Mouse (Mus musculus) heart, postnatal 14 days (tissue): ENCODE results near the gene Myt1l. TPM values are rescaled to one million over a fixed set of nuclear protein-coding genes. Genes with fewer than 3 reads are reported as not detected.
A peak's percentile ranks its signal among the peaks of the same experiment; 100 is the strongest.

ENCODE experiments used
- DNase-seq, 2 experiments: peaks; one replicate each; pipeline ENCODE4 v3.0.0; 2021 to 2022
- intact Hi-C: fragments of 180-260 bp; cut with DNase I; formaldehyde crosslinking; loops from one replicate; pipeline ENCODE4 v1.15.1; 2025
- total RNA-seq, 2 experiments: library from RNA; stranded (reverse); gene quantifications; 2 replicates each; pipeline ENCODE4 v1.2.3; 2021

Gene Myt1l
- total RNA-seq, 2 experiments from 2014 or later: not detected

DNA sequence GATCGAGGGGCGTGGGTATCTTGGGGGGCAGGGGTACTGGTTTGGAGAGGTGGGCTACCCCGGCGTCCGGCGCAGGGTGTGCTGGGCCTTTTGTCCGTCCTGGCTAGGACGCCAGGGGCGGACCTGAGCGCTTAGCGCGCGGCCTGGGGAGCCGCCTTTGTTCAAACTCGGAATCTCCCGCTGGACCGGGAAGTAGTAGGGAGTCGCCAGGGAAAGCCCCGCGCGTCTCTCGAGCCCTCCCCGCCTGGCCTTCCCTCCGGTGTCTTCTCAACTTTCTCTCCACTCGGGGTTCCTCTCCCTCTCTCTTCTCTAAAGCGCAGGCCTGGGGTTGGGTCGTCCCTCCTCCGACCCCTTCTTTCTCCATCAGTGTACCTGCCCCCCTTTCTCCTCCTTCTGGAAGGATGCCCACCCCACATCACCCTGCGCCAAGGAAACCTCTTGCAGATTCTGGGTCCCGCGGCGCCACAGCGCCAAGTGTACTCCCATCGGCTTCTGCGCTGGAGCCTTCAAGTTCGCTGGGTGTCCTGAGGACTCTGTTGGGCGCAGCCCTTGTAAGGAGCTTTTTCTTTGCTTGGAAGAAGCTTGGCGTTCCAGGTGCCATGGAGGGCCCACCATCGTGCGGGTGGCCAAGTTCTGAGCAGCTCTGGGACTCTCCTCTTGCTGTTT is 410.3 kb downstream of the Myt1l start:
- peak; percentile 77 to 79 for DNase-seq
- intact Hi-C loops: loop anchor here (2.0 to 5.0 kb wide), 2 partner anchors 14 to 34 kb away; no protein-coding TSS in a partner anchor

DNA sequence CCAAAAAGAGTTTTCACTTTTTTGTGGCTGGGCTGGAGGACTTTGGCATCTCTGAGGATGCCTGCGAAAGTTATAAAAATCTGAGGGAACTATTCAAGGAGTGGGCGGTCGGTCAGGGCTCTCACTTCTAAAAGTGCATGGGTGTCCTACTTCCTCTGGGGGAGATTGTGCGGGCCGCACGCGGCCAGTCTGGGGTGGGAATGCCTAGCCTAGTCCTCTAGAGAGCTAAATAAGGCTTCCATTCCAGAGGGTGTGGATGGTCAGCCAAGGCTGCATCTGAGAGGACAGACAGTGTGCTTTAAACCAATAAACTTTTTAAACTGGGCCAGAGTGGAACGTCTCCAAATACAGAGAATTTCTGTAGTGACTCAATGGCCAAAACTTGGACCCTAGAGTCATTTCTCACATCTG is 411.1 kb downstream of the Myt1l start:
- DNase-seq: peak; percentile 50 to 62
- intact Hi-C loops: loop anchor here (2.0 to 5.0 kb wide), 2 partner anchors 14 to 33 kb away; no protein-coding TSS in a partner anchor

DNA sequence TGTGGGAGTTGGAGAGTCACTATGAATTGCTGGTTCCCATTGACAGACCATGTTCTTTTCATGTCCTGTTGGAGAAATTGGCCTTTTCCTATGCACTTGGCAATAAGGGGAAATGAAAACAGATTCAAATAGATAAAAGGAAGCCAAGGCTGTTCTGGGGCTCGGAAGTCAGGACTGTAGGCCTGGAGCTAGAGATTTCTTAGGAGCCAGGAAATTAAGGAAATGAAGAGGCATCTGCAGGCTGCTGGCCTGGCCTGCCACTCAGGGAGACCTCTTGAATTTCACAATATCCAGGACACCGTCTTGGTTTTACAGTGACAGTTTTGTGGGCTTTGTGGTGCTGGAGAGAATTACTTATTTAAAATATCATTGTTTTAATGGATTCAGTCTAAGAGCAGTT is 414.3 kb downstream of the Myt1l start:
- no peak for DNase-seq
- intact Hi-C loops: no loop called here

DNA sequence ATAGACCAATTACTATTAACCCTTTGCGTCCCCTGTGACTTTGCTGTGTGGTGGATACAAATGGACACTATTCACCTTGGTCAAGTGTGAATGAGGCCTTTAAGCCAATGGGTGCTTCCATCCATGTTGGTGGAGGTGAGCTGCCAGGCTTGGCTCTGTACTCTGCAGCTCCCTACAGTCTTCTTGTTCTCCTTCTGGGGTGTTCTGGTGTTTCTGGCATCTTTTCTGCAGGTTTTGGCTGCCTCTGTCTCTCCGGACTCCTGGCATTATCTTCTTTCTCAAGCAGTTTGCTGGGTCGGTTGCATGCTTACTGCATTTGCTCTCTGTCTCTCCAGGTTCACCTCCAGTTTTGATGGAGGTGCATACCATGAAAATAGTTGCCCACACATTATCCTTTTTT is 416.5 kb downstream of the Myt1l start:
- DNase-seq: no peak
- intact Hi-C loops: no loop called here

DNA sequence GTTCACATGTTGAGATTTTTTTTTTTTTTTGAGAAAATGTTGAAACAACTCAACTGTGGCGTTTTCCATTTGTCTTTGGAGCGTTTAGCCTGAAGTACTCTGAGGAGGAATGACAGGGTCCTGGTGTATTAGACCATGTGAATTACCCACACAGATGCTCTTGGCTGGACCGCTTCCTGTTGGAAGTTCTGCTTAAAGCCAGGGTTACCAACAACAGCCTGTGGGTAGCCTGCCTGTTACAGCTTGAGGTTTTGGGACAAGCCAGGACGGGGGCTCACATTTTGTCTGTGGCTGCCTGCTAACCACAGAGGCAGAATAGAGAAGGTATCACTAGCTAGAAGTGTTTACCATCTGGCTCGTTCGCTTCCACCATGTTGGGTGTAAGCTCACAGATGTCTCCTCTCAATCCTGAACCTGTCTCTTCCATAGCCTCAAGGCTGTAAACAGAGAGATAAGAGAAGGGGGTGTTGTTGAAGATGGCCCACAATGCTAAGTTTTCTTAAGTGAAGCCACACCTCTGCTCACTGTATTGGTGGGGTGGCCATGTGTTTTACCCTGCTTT is 417.1 kb downstream of the Myt1l start:
- intact Hi-C loops: no loop called here
- DNase-seq: no peak

DNA sequence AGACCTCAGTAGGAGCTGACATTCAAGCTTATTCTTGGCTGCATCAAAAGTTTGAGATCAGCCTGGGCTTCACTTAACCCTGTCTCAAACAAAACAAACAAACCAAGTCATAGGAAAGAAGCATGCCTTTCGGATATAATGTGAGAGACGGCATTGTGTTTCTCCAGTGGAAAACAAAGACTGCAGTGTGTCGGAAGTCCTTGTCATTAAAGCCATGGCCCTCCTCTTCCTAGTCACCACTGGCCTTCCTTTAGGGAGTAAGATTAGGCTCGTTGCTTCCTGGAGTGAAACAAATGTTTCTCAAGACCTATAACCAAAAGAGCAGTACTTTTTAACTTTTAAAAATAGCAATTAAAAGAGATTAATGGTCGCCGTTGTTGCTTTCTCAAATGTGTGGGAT is 422.9 kb downstream of the Myt1l start:
- no peak for DNase-seq
- intact Hi-C loops: no loop called here

DNA sequence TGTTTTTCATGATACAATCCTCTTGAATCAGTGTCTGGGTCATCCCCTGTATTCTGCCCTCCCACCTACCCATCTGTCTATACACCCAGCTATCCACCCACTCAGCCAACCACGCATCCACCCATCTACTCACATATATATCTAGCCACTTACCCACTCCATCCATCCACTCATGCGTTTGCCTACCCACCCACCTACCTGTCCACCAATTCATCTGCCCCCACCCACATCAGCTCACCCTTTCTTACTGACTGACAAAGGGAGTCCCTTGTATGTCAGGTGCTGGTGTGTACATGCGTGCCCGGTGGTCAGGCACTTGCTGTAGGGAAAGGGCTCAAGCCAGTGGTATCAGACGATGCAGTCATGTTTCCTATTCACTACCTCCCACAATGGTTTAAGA is 423.3 kb downstream of the Myt1l start:
- no peak for DNase-seq
- intact Hi-C loops: no loop called here

DNA sequence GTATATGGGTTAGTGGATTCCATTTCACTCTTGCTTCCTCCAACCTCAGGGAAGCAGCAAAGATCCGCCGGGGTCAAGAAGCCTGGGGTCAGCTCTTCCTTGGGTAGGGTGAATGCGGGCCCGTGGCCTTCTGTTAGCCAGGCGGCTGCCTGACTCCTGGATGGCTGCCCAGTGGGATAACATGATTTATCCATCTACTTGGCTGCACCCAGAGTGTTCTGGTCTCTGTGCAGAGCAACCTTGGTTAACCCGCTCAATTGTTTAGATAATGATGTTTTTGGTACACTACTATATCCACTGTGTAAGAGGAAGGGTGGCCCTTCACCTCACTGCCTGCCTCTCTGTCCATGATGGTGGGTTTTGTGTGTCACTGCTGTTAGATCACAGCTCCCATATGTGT is 423.9 kb downstream of the Myt1l start:
- intact Hi-C loops: loop anchor here (2.0 kb wide), 1 partner anchor 13 kb away; no protein-coding TSS in a partner anchor
- peak; percentile 73 to 80 for DNase-seq

DNA sequence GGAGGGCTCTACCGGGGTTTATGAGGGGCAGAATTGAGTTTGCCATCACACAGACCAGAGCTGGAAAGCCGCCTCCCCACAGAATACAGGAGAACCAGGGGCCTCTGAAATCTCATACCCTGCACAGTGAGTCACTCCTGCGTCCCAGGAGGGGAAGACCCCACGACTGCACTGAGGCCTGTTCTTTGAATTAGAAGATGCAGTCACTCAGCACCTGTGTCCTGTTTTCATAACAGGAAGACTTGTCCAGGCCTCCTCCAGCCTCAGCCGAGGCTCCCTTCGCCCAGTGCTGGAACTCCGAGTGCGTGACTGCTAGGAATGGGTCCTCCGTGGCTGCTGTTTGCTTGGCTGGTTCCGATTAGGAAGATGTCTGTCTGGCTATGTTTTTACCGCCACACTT is 425.8 kb downstream of the Myt1l start:
- intact Hi-C loops: loop anchor here (2.0 kb wide), 1 partner anchor 15 kb away; no protein-coding TSS in a partner anchor
- peak in 1 of 2 experiments; percentile 40 for DNase-seq

DNA sequence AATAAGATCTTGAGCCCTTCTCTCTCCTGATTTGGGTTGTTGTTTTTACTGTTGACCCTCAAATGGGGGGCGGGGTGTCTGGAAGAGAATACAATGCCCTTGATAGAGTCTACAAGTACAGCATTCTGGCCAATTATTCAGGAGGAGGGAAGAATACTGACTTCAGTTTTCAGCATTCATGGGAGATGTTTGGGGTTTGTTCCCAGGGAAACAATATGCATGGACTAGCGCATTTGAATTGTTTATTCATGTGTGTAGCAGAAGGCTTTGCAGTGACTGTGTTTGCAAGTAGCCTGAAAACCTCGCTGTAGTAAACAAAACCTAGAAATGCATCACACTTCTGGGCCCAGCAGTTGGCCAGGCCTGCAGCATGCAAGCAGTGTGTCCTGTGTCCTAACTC is 426.3 kb downstream of the Myt1l start:
- intact Hi-C loops: no loop called here
- no peak for DNase-seq

DNA sequence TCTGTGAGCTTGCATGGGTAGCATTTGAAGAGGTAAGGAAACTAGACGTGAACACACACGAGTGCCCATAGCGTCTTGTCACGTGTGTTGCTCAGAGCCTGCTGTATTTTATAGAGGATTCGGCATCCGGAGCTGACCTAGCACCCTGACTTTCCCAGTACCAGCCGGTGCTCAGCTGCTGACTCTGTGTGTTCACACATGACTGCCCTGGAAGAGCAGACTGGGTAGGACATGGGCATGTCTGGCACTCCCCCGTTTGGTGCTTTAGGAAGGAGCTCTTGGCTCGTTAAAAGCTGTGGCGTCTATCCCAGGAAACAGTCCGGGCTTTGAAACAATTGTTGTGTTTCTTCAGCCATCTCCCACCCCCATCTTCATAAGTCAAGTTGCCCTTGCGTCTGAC is 428.8 kb downstream of the Myt1l start:
- intact Hi-C loops: no loop called here
- DNase-seq: no peak

DNA sequence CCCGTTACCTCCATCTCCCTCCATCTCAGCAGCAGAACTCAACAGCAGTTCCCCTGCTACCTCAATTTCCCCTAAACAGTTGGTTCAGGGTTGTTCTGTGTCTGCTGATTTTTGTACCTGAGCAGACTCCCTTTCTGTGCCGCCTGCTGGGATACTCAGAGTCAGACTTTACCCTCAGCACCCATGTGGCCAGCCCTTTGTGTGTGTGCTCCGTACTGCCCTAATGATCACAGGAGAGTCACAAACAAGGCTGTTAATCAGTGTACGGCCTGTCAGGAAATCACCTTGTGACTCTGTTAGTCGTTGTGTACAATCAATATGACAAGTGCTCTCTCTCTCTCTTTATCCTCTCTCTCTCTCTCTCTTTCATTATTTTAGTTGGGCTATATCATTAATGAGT is 430.5 kb downstream of the Myt1l start:
- intact Hi-C loops: no loop called here
- no peak for DNase-seq

DNA sequence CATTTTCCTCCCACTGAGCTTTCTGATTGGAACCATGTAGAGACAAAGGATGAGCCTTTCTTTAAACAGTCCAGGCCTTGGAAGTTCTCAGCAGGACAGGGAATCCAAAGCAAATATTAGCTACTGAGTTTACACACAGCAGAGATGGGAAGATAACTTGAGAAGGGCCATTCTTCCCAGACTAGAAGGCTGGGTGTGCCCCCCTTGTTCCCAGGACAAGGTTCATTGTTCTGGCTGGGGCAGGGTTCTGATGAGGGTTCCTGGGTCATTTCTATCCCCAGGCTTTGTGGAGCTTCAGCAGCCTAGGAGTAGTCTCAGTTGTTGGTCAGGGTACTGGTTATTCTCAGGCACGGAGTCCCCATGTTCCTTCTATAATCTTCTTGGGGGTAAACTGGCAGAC is 432.9 kb downstream of the Myt1l start:
- DNase-seq: no peak
- intact Hi-C loops: no loop called here

DNA sequence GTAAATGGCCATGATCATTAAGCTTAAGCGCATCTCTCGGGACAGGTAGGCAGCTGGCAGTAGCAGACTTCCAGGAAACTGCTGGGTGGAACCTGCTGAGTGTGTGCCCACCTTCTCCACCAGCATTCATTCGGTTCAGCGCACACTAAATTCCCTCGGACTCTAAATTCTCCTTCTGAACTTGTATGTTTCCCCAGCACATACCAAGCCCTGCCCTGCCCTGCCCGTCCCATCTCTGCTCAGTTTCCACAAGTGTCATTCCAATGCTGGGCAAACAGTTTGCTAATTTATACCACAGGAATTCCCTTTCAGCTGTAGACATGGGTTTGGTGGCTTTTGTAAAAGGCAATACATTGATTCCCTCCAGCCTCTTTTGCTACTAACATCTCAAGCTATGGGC is 436.8 kb downstream of the Myt1l start:
- no peak for DNase-seq
- intact Hi-C loops: no loop called here

DNA sequence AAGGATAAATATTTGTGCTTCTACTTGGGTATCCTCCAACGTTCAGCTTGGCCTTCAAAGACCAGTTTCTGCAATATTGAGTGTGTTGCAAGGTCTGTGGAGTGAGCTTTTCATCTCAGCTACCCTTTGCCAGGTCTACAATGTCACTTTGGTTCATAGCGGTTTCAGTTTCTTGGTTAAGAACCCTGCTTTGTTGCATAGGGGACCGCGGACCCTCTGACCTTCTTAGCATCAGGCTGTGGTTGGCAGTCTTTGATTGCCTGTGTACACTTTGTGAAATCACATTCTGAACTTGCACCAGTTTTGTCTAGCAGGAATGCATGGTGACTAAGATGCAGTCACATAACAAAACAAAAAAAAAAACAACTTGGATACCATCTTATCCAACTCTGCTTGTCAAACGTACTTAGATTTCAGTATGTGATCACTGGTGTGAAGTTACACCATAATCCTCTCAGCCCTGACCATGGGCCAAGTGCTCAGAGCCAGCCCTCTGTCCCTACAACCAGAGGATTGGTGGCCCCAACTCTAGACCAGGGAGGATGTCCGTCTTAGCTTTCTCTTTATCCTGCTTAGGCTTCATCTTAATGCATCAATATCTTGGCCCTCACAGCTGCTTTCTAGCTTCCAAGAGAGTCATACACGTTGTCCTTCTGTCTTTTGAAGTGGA is 443.7 kb downstream of the Myt1l start:
- intact Hi-C loops: loop anchor here (5.0 kb wide), 1 partner anchor 35 kb away; the partner anchor contains the start of gene Pxdn
- DNase-seq: no peak

DNA sequence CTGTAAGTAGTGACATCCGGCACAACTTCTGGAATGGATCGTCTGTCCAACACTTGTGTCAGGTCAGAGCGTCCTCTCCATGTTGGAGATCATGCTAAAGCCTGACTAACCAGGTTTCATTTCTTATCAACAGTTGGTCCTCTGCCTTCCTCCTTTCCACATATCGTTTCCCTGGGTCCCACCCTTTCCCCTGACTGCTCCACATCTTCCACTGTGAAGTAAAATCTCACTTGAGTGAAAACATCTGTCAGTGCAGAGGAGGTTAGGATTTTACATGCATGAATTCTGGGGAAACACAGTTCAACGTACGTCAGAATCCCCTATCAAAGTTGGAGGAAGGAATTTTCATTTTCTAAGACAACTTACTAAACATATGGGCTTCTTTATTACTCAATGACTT is 444.3 kb downstream of the Myt1l start:
- intact Hi-C loops: loop anchor here (5.0 kb wide), 1 partner anchor 35 kb away; the partner anchor contains the start of gene Pxdn
- DNase-seq: peak in 1 of 2 experiments; percentile 40
